Mouse (Mus musculus) macrophage (primary cell): Measurements from ENCODE around the gene Tubgcp3. TPM values are rescaled to one million over a fixed set of nuclear protein-coding genes. Genes with fewer than 3 reads are reported as not detected.
"Not testable (repeated sequence)": the region's sequence is repeated elsewhere in the genome, so short reads cannot be mapped to it uniquely, and the experiment has no call there.

Experiments
- H3K27ac ChIP-seq: fragments of 350-480 bp; formaldehyde crosslinking; 2 replicates; pipeline ENCODE4 v1.9.0; 2021
- H3K36me3 ChIP-seq: fragments of 350-480 bp; formaldehyde crosslinking; 2 replicates; pipeline ENCODE4 v1.9.0; 2021; ENCODE audit errors: inconsistent target
- H3K4me3 ChIP-seq: fragments of 350-480 bp; formaldehyde crosslinking; 2 replicates; pipeline ENCODE4 v1.9.0; 2021; ENCODE audit errors: inconsistent target
- H3K79me2 ChIP-seq: fragments of 350-480 bp; formaldehyde crosslinking; 2 replicates; pipeline ENCODE4 v1.9.0; 2021; ENCODE audit errors: inconsistent target
- WGBS: methylation state at CpG from one replicate; pipeline ENCODE4 v1.1.7; 2026; ENCODE audit warnings: inconsistent platforms; ENCODE audit not compliant: missing documents; 5-methylcytosine and 5-hydroxymethylcytosine counted together
- polyA plus RNA-seq: library from polyadenylated mRNA; stranded (reverse); fragments of 250-400 nt; gene quantifications from 3 replicates; pipeline ENCODE4 v1.2.4, GENCODE M21; 2018; ENCODE audit warnings: inconsistent platforms
- total RNA-seq, 78 experiments: library from RNA; depleted of rRNA; stranded (reverse); fragments of 250-400 nt; gene quantifications; 1 replicate in 9 of 78; 2 replicates in 24 of 78; 3 replicates in 43 of 78; 4 replicates in 2 of 78; pipeline ENCODE4 v1.2.4; 2018; ENCODE audit warnings: inconsistent platforms in 56 of 78

Gene Tubgcp3
- total RNA-seq (2018; cell fraction: chromatin; rRNA removed) = 100 to 1,000 TPM in 21 of 26 experiments, 10 to 100 TPM in 5; 91.0 to 149 (median 113) TPM
- 10 to 100 TPM; 10.5 to 19.5 (median 14.1) TPM for total RNA-seq (2018; cell fraction: cytosol; rRNA removed)
- total RNA-seq (2018; cell fraction: nucleus; rRNA removed) = 100 to 1,000 TPM in 2 of 26 experiments, 10 to 100 TPM in 24; 39.0 to 107 (median 68.9) TPM
- polyA plus RNA-seq = 19.7 to 21.8 TPM (median 20.3 TPM) in 3 replicates

DNA sequence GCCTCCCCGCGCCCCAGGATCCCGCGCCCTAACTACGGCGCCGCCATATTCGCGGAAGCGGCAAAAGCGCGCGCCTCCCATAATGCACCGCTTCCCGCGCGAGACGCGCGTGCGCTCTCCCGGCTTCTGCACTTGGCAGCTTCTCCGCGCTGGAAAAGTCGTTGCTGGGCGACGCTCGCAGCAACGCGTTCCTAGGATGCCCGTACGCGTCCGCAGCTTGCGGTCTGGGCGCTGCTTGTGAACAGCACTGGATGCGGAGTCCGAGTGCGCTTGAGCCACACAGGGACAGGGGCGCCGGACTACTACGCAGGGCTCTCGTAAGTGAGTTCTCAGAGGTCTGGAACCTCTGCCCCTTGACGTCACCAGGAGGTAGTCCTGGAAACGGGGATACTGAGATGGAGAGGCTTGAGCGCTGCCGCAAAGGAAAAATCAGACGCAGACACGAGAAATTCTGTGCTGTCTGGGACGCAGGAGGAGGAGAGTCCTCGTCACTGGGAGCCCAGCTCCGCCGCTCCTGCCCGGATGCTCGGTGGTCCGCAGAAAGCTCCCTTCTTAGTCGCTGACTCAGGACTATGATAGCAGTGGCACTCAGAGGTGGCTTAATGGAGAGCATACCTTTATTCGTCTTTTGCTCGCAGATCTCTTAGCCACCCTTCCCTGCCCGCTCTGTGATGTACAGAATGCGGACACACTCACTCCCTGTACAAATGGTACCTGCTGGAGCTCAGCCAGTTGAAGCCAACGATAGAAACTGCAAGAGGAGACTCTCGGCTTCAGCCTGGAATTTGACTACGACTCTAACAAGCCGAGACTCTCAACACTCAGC is at the start of gene Tubgcp3:
Tubgcp3 (minus strand) TSS at position 193 of the 826 bp plus-strand sequence.
- Histone ChIP-seq H3K27ac (no peak within 1 kb of the TSS), H3K79me2 (peaks cover 45% of the 10 kb centered on the region)
- 6% methylated on average over 64 of the region's 65 CpGs for WGBS

DNA sequence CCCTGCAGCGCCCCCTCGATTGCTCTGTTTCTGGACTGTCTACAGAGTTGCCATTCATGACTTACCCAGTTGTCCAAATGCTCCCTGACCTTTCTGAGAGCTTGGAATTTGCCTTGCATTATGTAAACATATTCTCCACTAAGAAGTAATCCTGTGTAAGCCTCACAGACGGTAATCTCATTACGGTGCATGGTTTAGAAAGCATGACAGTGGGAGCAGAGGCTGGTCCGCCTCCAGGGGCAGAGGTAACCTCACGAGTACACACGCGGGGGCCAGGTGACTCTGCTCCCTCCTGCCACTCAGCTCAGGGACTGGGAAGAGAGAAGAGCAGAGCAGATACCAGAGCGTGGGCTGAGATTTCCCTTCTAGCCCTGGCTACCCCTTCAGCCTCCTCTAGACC is 47.0 kb upstream of the Tubgcp3 start:
- WGBS = 96% methylated on average over 8 of the region's 9 CpGs
- H3K27ac ChIP-seq = no peak overlapping the region
- H3K36me3 ChIP-seq = no peaks in the 10 kb centered on the region
- no peak overlapping the region for H3K4me3 ChIP-seq
- H3K79me2 ChIP-seq = no peaks in the 10 kb centered on the region

More for the DNA sequence above, at the start of gene Tubgcp3:
- no peaks in the 10 kb centered on the region for H3K36me3 ChIP-seq
- H3K4me3 ChIP-seq = peak within 1 kb of the TSS; percentile 82

DNA sequence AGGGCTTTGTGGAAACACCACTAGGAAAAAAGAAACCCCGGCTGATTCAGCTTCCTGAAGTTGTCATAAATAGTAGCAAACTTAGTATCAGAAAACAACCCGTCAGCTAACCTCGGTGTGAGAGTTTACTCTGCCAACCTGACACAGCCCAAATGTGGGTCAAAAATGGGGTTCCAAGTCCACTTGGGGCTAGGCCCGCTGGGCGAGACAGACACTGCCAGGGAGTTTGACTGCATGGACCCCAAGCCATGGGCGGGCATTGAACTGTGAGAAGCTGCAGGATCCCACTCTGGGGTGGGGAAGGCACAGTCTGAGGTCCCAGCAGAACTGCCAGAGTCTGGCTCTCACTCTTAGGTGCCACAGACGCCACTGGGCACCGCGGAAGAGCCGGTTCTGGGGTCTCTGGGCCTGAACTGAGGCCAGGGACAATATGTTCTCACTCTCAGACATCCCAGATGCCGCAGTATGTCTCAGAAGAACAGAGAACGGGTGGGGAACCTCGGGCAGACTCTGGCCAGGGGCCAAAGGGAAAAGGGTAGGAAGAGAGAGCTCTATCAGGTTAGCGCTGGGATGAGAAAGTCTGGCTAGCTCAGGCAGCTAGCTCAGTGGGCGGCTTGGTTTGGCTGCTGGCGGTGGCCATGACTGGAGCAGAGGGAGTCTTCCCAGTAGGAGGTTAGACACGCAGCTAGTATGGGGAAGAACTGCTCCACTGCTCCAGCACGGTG is 44.0 kb upstream of the Tubgcp3 start:
- Histone ChIP-seq H3K36me3 (no peaks in the 10 kb centered on the region), H3K79me2 (no peaks in the 10 kb centered on the region), H3K4me3 (no peak overlapping the region), H3K27ac (no peak overlapping the region)
- 88% methylated on average over 17 of the region's 18 CpGs for WGBS

DNA sequence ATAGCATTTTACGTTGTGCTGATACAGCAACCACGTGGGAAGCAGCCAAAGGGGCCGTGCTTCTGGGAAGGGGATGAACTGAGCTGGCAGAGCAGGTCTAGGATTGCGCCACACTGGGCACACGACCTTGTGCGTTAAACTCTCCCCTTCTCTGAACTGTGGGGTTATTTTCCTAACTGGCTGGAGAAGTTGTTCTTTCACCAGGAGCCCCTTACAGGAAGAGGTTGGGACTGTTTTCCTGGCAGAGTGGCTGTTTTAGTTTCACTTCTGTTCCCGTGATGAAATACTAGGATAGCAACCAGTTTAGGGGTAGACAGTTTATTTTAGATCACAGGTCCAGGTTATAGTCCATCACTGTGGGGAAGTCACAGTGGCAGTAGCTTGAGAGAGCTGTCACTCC is 39.6 kb upstream of the Tubgcp3 start:
- H3K36me3 ChIP-seq = no peaks in the 10 kb centered on the region
- H3K79me2 ChIP-seq = no peaks in the 10 kb centered on the region
- H3K4me3 ChIP-seq = no peak overlapping the region
- H3K27ac ChIP-seq = no peak overlapping the region
- 4% methylated on average over 7 of the region's 7 CpGs for WGBS

DNA sequence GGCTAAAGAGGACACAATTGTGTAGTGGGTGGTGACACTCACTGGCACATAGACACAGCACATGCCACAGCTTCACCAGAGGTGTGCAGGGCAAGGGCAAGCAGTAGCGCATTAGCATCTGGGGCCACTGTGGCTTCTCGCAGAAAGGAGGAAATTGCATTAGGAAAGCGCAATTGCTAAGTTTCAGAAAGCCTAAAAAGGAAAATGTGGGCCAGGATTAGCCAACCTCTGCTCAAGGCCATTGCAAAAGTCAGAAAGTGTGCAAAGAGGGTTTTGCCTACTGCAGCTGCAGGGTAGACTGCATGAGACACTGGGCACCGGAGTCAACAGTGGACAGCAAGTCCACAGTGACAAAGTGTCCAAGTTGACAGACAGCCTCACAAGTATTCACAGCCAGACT is 31.5 kb upstream of the Tubgcp3 start:
- 8% methylated on average over 4 of the region's 4 CpGs for WGBS
- H3K27ac ChIP-seq = no peak overlapping the region
- H3K36me3 ChIP-seq = no peaks in the 10 kb centered on the region
- H3K79me2 ChIP-seq = no peaks in the 10 kb centered on the region
- H3K4me3 ChIP-seq = no peak overlapping the region

DNA sequence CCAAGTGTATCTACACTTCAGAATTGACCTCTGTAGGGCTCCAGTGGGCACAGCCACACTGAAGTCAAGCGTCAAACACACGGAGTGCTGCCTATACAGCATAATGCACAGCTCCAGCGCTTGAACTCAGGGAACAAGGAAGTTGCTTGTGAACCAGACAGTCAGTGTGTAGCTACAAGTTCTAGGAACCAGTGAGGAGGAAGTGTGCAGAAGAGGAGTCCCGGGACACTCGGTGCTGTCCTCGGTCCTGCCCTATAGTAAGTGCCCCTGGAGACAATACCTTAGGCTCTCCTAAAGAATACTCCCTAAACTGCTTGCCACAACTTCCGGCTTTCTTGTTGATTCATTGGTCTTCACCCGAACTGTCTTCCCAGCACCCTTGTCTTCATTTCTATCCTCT is 30.2 kb upstream of the Tubgcp3 start:
- no peaks in the 10 kb centered on the region for H3K79me2 ChIP-seq
- no peaks in the 10 kb centered on the region for H3K36me3 ChIP-seq
- H3K4me3 ChIP-seq = no peak overlapping the region
- no peak overlapping the region for H3K27ac ChIP-seq
- WGBS = 27% methylated on average over 8 of the region's 8 CpGs

DNA sequence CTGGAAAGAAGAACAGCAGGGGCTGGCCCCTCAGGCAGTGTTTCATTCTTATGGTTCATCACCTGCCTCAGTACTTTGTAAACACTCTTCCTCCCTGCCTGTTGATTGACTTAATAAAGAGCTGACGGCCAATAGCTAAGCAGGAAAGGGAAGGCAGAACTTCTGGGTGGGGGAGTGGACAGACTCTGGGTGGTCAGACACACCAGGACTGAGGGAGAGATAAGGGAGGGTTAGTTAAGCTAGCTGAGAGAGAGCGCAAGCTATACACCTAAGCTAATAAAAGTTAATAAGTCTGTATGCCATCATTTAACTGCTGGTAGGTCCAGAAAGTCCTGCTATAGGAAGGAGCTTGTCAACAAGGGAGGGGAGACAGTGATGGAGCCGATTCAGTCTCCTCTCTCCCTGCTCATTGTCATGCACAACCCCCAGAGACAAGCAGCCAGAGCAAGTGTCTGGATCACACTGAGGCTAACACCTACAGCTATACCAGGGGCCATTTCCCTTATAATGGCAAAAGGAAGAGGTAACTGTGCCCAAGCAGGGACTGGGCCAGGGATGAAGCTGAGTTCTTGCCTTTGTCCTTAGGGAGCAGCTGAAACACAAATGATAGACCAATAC is 26.7 kb upstream of the Tubgcp3 start:
- Histone ChIP-seq H3K4me3 (no peak overlapping the region), H3K27ac (no peak overlapping the region), H3K79me2 (no peaks in the 10 kb centered on the region), H3K36me3 (no peaks in the 10 kb centered on the region)
- 56% methylated on average over 3 of the region's 3 CpGs for WGBS

DNA sequence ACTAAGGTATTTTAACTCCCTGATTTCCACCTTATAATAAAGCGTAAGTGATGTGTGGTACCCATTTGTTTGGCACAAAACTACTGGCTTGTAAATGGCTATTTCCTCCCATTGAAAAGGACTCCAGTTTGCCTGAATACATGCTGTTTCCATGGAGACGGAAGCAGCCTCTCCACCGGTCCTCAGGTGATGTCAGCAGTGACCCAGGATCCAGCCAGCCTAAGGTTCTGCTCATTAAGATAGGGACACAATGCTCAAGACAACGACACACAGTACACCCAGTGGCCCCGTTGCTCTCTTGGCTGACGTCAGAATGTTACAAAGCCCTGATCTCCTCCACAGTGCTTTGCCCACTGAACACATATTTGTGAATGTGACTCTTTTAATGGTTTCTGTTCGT is 16.8 kb upstream of the Tubgcp3 start:
- Histone ChIP-seq H3K79me2 (no peaks in the 10 kb centered on the region), H3K4me3 (no peak overlapping the region), H3K27ac (no peak overlapping the region), H3K36me3 (no peaks in the 10 kb centered on the region)
- 61% methylated on average over 7 of the region's 7 CpGs for WGBS

DNA sequence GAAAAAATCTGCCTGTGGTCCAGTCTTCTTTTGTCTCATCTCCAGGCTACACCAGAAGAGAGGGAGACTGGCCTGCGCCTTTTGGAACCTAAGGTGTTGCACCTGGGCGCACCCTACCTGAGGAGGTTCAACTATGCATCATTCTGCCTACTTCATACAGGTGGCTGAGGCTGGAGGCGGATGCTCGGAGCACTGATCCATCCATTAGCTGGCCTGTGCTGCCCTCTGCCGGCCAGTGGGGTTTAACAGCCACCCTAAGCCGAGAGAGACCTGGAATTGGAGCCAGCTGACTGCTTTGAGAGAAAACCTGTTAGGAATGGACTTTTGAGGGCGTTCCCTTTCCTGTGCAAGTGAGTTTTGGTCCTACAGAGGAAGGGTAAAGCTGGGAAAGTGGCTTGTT is 5.5 kb upstream of the Tubgcp3 start:
- Histone ChIP-seq H3K36me3 (no peaks in the 10 kb centered on the region), H3K79me2 (no peaks in the 10 kb centered on the region), H3K4me3 (no peak overlapping the region), H3K27ac (no peak overlapping the region)
- WGBS = 3% methylated on average over 7 of the region's 7 CpGs

DNA sequence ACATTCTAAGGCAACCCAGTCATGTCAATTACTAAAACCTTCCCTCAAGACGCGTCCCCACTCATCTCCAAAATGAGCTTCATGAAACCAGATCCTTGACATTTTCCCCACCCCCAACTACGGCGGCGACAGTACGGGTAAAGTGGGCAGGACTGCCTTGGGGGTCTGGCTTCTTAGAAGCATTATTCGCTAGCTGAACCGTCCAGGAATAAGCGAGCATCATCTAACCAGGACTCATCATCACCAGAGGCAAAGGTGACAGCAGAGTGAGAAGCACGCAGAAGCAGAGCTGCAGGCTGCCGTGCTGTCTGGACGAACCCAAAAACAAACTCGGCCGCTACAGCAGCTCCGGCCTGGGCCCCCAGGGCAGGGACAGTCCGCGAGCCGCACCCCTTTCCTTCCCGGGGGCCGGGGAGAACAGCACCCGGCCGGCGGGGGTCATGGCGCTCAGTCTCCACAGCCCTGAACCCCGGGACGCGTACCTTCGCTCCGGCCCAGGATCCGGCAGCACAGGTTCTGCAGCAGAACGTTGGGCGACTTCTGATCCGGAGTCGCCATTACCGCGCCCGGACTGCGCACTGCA is 484 bp downstream of the Tubgcp3 start:
- Histone ChIP-seq H3K36me3 (no peaks in the 10 kb centered on the region), H3K4me3 (peak overlapping the region; percentile 82), H3K79me2 (peaks cover 52% of the 10 kb centered on the region), H3K27ac (no peak overlapping the region)
- WGBS = under 1% methylated on average over 37 of the region's 38 CpGs

DNA sequence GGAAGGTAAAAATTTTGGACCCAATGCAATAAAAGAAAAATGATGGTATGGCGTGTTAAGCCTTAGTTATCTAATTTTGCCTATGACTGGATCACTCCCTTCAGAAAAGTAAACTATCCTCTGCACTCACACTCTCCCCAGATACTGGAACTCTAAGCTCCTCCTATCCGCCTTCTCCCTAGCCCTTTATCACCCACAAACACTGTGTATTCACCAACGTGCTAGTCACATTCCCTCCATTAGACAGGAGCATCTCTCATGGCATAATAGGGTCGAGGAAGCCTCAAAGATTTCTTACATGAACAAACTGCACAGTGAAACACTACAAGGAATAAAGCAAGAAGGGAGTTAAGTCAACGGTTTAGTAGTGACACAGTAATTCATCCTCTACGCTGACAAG is 1.1 kb downstream of the Tubgcp3 start:
- no peak overlapping the region for H3K27ac ChIP-seq
- WGBS = 52% methylated on average over 6 of the region's 6 CpGs
- H3K79me2 ChIP-seq = peaks cover 58% of the 10 kb centered on the region
- no peaks in the 10 kb centered on the region for H3K36me3 ChIP-seq
- peak overlapping the region; percentile 82 for H3K4me3 ChIP-seq

DNA sequence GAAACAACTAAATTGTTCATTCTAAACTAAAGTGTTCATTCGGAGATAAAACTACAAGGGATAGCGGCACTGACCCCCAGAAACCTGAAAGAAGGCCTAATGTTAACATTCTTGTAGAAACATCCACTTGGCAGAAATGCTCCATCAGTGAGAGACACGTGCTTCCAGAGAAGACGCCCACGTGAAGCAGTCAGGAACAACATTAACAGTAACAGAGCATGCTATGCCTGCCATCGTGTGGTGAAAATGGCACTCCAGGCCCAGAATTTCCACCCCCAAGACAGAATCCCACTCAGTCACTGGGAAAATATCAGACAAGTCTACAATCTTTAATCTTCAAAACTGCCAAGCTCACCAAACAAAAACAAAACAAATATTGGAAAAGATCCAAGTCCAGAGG is 3.2 kb downstream of the Tubgcp3 start:
- H3K27ac ChIP-seq = no peak overlapping the region
- H3K36me3 ChIP-seq = no peaks in the 10 kb centered on the region
- WGBS = 93% methylated on average over 6 of the region's 6 CpGs

DNA sequence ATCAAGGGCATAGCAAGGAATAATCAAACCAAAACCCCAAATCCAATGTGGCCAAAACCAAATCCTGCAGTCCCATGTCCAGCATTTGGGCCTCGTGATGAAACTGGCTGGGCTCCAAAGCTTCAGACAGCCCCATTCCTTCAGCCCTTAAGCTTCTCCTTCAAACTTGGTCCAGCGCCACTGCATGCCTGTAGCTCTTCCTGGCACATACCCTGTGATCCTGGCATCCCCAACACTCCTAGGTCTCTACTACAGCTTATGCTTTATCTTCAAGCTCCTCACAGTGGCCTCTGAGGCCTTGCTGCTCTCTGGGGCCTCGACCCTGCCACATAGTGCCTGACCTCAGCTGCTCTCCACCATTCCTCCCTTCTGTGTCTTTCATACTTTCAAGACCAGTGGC is 5.5 kb downstream of the Tubgcp3 start:
- WGBS = 97% methylated on average over 3 of the region's 3 CpGs
- H3K4me3 ChIP-seq, H3K27ac ChIP-seq: not testable (repeated sequence)
- Histone ChIP-seq H3K79me2 (peaks cover 93% of the 10 kb centered on the region), H3K36me3 (peaks cover 14% of the 10 kb centered on the region; the same call in 1 of the 2 replicates)

More for the DNA sequence above, 3.2 kb downstream of the Tubgcp3 start:
- Histone ChIP-seq H3K4me3 (no peak overlapping the region), H3K79me2 (peaks cover 80% of the 10 kb centered on the region)

DNA sequence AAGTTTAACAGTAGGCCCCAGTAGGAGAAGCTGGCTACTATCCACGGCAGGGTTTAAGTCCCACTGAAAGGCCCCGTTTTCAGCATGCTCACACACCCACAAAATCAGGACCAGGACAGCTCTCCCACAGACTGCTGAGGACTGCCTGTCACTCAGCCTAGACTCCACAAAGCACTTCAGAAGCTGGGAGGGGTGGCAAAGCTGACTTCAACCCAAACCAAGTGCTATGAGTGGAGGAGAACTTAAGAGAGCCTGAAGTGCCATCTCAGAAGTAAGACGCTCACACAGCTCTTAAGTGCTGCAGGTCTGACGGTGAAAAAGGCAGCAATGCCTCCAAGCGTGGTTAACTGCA is 9.0 kb downstream of the Tubgcp3 start:
- 88% methylated on average over 5 of the region's 5 CpGs for WGBS
- Histone ChIP-seq H3K27ac (no peak overlapping the region), H3K36me3 (peaks cover 36% of the 10 kb centered on the region), H3K4me3 (no peak overlapping the region), H3K79me2 (peaks cover 59% of the 10 kb centered on the region)
